ENCODE assay signal across 8 mouse cellular contexts in genomic region chr8:126833471-126834453, GRCm38 (mm10).
DNase-seq lines count a peak whose midpoint lies in the region; ATAC-seq and TF ChIP-seq lines count a peak whose summit lies in the region.

No protein-coding gene starts in this region.

- no peak overlapping the region for H3K4me2 ChIP-seq in midbrain, embryonic 11.5 days
- no peak overlapping the region for H3K4me2 ChIP-seq in hindbrain, embryonic 16.5 days (ENCODE audit: low read length)

- H3K79me2 ChIP-seq in liver, adult 2 months (ENCODE audit: control insufficient read depth, insufficient read depth, low read length): no peaks in the 10 kb centered on the region

- TF ChIP-seq POLR2A in liver, adult 2 months (IDR thresholded peaks at IDR 0.05; ENCODE audit: extremely low read depth, insufficient read depth, low read length): no peak

- ATAC-seq in midbrain, embryonic 11.5 days (ENCODE audit: low FRiP score): no peak
- no peak for ATAC-seq in hindbrain, embryonic 16.5 days

- H3K4me3 ChIP-seq in midbrain, embryonic 10.5 days: no peak overlapping the region
- no peak overlapping the region for H3K4me3 ChIP-seq in midbrain, embryonic 11.5 days (ENCODE audit: low read depth, low read length)
- no peak overlapping the region for H3K4me3 ChIP-seq in hindbrain, embryonic 16.5 days (ENCODE audit: low read length)
- H3K4me3 ChIP-seq in liver, adult 2 months (ENCODE audit: insufficient read depth, low read depth, low read length): no peak overlapping the region

- TF ChIP-seq CTCF in liver, adult 2 months (IDR thresholded peaks at IDR 0.05; ENCODE audit: low read depth, low read length): no peak

- H3K27me3 ChIP-seq in midbrain, embryonic 10.5 days (ENCODE audit: low read depth, poor library complexity, severe bottlenecking): no peaks in the 10 kb centered on the region
- H3K27me3 ChIP-seq in midbrain, embryonic 11.5 days (ENCODE audit: control insufficient read depth, insufficient read depth, low read length): no peaks in the 10 kb centered on the region
- no peaks in the 10 kb centered on the region for H3K27me3 ChIP-seq in hindbrain, embryonic 16.5 days (replicated peaks; ENCODE audit: control insufficient read depth, insufficient read depth, low read length)
- no peaks in the 10 kb centered on the region for H3K27me3 ChIP-seq in liver, adult 2 months (ENCODE audit: control insufficient read depth, insufficient read depth, low read length)

- no peak overlapping the region for H3K9ac ChIP-seq in midbrain, embryonic 11.5 days (ENCODE audit: low read length)
- H3K9ac ChIP-seq in hindbrain, embryonic 16.5 days (ENCODE audit: low read depth, low read length): no peak overlapping the region
- H3K9ac ChIP-seq in liver, adult 2 months (ENCODE audit: low read depth, low read length): peak overlapping the region; percentile 12

- peaks cover 53% of the 10 kb centered on the region for H3K4me1 ChIP-seq in midbrain, embryonic 10.5 days
- peaks cover 7% of the 10 kb centered on the region for H3K4me1 ChIP-seq in midbrain, embryonic 11.5 days (ENCODE audit: control insufficient read depth, insufficient read depth, low read length)
- peaks cover 22% of the 10 kb centered on the region for H3K4me1 ChIP-seq in hindbrain, embryonic 16.5 days (ENCODE audit: control insufficient read depth, insufficient read depth, low read depth, low read length)
- H3K4me1 ChIP-seq in liver, adult 2 months (ENCODE audit: control insufficient read depth, insufficient read depth, low read length): peaks cover 50% of the 10 kb centered on the region

- H3K27ac ChIP-seq in midbrain, embryonic 10.5 days (replicated peaks): peak overlapping the region; percentile 67
- H3K27ac ChIP-seq in midbrain, embryonic 11.5 days (ENCODE audit: low read depth, low read length): no peak overlapping the region
- peak overlapping the region; percentile 15 for H3K27ac ChIP-seq in hindbrain, embryonic 16.5 days (ENCODE audit: low read depth, low read length)
- H3K27ac ChIP-seq in liver, adult 2 months (replicated peaks; ENCODE audit: insufficient read depth, low read depth, low read length): peak overlapping the region; percentile 68

- no peak for DNase-seq in midbrain, embryonic 10.5 days (ENCODE audit: low spot score)
- DNase-seq in midbrain, embryonic 11.5 days (ENCODE audit: low spot score, missing footprints): no peak
- peak; percentile 80 for DNase-seq in NIH3T3 (ENCODE audit: low read depth)
- peak; percentile 52 for DNase-seq in gastrocnemius, adult 18-20 months (ENCODE audit: low spot score)
- peak; percentile 94 for DNase-seq in liver, adult 2 months (ENCODE audit: extremely low read depth, low read depth, low spot score)
- peak; percentile 68 to 82 for DNase-seq in natural killer cell, adult 2 months (ENCODE audit: low spot score in 2 of 2)
- no peak for DNase-seq in cerebellum, adult 9-10 months

- H3K9me3 ChIP-seq in midbrain, embryonic 10.5 days (replicated peaks): no peaks in the 10 kb centered on the region
- H3K9me3 ChIP-seq in midbrain, embryonic 11.5 days (ENCODE audit: control insufficient read depth, low read length): no peaks in the 10 kb centered on the region
- H3K9me3 ChIP-seq in hindbrain, embryonic 16.5 days (ENCODE audit: control insufficient read depth, low read length): no peaks in the 10 kb centered on the region

- 70% methylated on average over 19 of the region's 19 CpGs for WGBS in midbrain, embryonic 10.5 days
- 71% methylated on average over 19 of the region's 19 CpGs for WGBS in midbrain, embryonic 11.5 days
- WGBS in hindbrain, embryonic 16.5 days: 56% methylated on average over 19 of the region's 19 CpGs
- 10% methylated on average over 19 of the region's 19 CpGs for WGBS in liver, adult 2 months

- no peaks in the 10 kb centered on the region for H3K36me3 ChIP-seq in midbrain, embryonic 10.5 days
- H3K36me3 ChIP-seq in midbrain, embryonic 11.5 days (ENCODE audit: control insufficient read depth, insufficient read depth, low read length): no peaks in the 10 kb centered on the region
- no peaks in the 10 kb centered on the region for H3K36me3 ChIP-seq in hindbrain, embryonic 16.5 days (ENCODE audit: control insufficient read depth, insufficient read depth, low read length)
- no peaks in the 10 kb centered on the region for H3K36me3 ChIP-seq in liver, adult 2 months (ENCODE audit: control insufficient read depth, insufficient read depth, low read length)

Comparison
In these comparisons a context has a peak if more than half of its experiments do, and no peak if none do; other contexts are left out.
1. DNase-seq: peak in NIH3T3 (single experiment), gastrocnemius, adult 18-20 months (single experiment), liver, adult 2 months (single experiment) and natural killer cell, adult 2 months (2 of 2); none in midbrain, embryonic 10.5 days (single experiment), midbrain, embryonic 11.5 days (single experiment) and cerebellum, adult 9-10 months (single experiment).